Mouse (Mus musculus) liver, embryonic 13.5 days (tissue): ENCODE results near the gene Utp3. TPM values are rescaled to one million over a fixed set of nuclear protein-coding genes. Genes with fewer than 3 reads are reported as not detected.

Experiments used
- ATAC-seq: fragments of 200-750 bp; cut with Nextera tagmentation; 2 replicates; pipeline ENCODE4 v1.8.0; 2017; ENCODE audit warnings: low read depth, mild to moderate bottlenecking, moderate number of reproducible peaks, moderate library complexity
- DNase-seq: peaks from one replicate; pipeline ENCODE4 v3.0.0; 2022
- H3K27ac ChIP-seq: fragments of 300-500 bp; sonication (generic); 2 replicates; pipeline ENCODE4 v1.5.1; 2015; ENCODE audit warnings: moderate library complexity, mild to moderate bottlenecking, inconsistent platforms
- H3K27me3 ChIP-seq: fragments of 300-500 bp; sonication (generic); 2 replicates; pipeline ENCODE4 v1.6.1; 2015; ENCODE audit warnings: mild to moderate bottlenecking, inconsistent platforms
- H3K36me3 ChIP-seq: fragments of 300-500 bp; sonication (generic); 2 replicates; pipeline ENCODE4 v1.6.1; 2015; ENCODE audit warnings: mild to moderate bottlenecking, inconsistent platforms
- H3K4me1 ChIP-seq: fragments of 300-500 bp; sonication (generic); replicated peaks from 2 replicates; pipeline ENCODE4 v1.6.1; 2015; ENCODE audit warnings: inconsistent platforms
- H3K4me2 ChIP-seq: fragments of 300-500 bp; sonication (generic); 2 replicates; pipeline ENCODE4 v1.6.1; 2015; ENCODE audit warnings: inconsistent platforms, mild to moderate bottlenecking, moderate library complexity
- H3K4me3 ChIP-seq: fragments of 300-500 bp; sonication (generic); replicated peaks from 2 replicates; pipeline ENCODE4 v1.5.1; 2015; ENCODE audit warnings: mild to moderate bottlenecking, inconsistent platforms
- H3K9ac ChIP-seq: fragments of 300-500 bp; sonication (generic); 2 replicates; pipeline ENCODE4 v1.6.1; 2015; ENCODE audit warnings: mild to moderate bottlenecking, inconsistent platforms
- H3K9me3 ChIP-seq: fragments of 300-500 bp; sonication (generic); replicated peaks from 2 replicates; pipeline ENCODE4 v1.6.1; 2016; ENCODE audit warnings: inconsistent platforms
- WGBS: fragments of 180-500 bp; shearing (Covaris S2); methylation state at CpG from one replicate; pipeline ENCODE4 v1.1.7; 2015; ENCODE audit not compliant: insufficient replicate concordance; 5-methylcytosine and 5-hydroxymethylcytosine counted together
- polyA plus RNA-seq: library from polyadenylated mRNA; unstranded; fragments of >200 nt; fragmentation: Nextera tagmentation; extraction: Ambion mirVana; gene quantifications from 2 replicates; pipeline ENCODE4 v1.2.1, GENCODE M21; 2015

Gene Utp3
- polyA plus RNA-seq, 1 experiment from 2014 or later = 45.8 TPM

DNA sequence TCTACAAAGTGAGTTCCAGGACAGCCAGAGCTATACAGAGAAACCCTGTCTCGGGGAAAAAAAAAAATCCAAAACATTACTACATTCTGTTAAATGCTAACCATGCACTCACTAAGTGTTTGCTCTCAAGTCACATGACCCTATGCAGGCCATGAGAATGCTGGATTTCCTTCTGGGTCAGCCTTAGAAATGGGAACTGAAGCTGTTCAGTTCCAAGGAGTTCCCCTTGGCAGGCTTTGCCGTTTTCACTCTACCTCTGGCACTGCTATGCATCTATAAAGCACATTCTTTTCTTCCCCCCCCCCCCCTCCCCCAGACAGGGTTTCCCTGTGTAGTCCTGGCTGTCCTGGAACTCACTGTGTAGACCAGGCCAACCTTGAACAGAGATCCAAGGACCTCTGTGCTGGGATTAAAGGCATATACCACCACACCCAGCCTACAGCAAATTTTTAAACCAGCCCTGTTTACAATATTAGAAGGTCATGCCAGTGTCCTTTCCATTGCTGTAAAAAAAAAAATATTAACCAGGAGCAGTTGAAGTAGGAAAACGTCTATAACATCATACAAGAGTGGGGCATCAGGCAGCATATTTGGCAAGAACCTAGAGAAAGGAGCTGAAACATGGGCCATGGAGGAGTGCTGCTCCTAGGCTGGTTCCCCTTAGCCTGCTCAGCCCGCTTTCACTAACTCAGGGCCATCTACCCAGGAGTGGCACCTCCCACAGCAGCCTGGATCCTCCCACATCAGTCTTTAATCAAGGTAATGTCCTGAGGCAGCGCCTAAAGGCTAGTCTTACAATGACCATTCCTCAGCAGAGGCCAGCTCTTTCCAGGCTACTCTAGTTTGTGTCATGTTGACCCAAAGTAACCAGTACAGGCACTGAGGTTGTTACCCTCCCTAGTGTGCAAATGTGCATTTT lies 41.5 kb downstream of the Utp3 start:
- Histone ChIP-seq H3K4me2 (0 out of 2 replicates have a peak overlapping the region, but pooled peaks have one; percentile 8), H3K4me1 (peaks cover 24% of the 10 kb centered on the region), H3K27me3 (no peaks in the 10 kb centered on the region), H3K27ac (no peak overlapping the region), H3K9me3 (no peaks in the 10 kb centered on the region), H3K9ac (no peak overlapping the region), H3K36me3 (no peaks in the 10 kb centered on the region), H3K4me3 (no peak overlapping the region)
- ATAC-seq (no peak), DNase-seq (no peak)
- 48% methylated on average over 5 of the region's 5 CpGs for WGBS

DNA sequence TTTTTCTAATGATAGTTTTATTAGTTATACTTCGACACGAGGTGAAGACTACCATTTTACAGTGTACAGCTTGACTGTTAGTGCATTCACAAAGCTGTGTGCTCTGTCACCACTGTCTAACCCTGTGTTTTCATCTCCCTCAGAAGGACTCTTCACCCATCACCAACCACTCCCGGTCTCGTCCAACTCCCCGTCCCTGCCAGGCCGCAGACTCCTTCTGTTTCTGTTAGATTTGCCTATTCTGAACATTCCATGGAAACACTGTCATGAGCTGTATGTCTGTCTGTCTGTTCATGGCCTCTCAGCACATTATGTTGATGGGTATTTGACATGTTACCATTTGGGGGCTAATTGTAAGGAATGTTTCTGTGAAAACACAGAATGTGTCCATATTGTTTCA lies 44.7 kb downstream of the Utp3 start:
- H3K4me2 ChIP-seq = no peak overlapping the region
- no peak overlapping the region for H3K27ac ChIP-seq
- H3K9ac ChIP-seq = no peak overlapping the region
- WGBS = 81% methylated on average over 6 of the region's 6 CpGs
- H3K27me3 ChIP-seq = no peaks in the 10 kb centered on the region
- peaks cover 17% of the 10 kb centered on the region for H3K4me1 ChIP-seq
- DNase-seq (no peak), ATAC-seq (no peak)
- H3K4me3 ChIP-seq = no peak overlapping the region
- no peaks in the 10 kb centered on the region for H3K36me3 ChIP-seq
- no peaks in the 10 kb centered on the region for H3K9me3 ChIP-seq

GRCm38 (mm10) chr5:88602030-88602429 lies 47.8 kb downstream of the Utp3 start:
- Histone ChIP-seq H3K36me3 (no peaks in the 10 kb centered on the region), H3K27ac (no peak overlapping the region), H3K4me3 (no peak overlapping the region), H3K9ac (no peak overlapping the region), H3K27me3 (no peaks in the 10 kb centered on the region), H3K4me1 (no peaks in the 10 kb centered on the region), H3K4me2 (no peak overlapping the region), H3K9me3 (no peaks in the 10 kb centered on the region)
- WGBS = 67% methylated on average over 2 of the region's 2 CpGs
- DNase-seq (no peak), ATAC-seq (no peak)

DNA sequence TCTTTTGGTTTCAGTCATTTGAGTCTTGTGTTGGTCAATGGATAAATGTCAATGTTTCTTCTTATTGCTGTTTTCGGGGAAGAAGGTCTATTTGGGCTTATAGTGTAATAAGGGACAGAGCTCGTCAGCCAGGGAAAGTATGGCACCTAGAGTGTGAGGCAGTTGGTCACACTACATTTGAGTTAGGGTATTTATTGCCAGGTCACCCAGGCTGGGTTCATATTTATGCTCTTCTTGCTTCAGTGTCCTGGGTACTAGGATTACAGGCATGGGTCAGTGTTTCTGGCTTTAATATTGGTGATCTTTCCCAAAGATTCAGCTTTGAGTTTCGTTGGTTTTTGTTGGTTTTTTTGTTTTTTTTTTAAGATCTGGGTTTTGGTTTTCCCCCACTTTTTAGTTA lies 48.5 kb downstream of the Utp3 start:
- DNase-seq (no peak), ATAC-seq (no peak)
- H3K36me3 ChIP-seq = no peaks in the 10 kb centered on the region
- H3K27me3 ChIP-seq = no peaks in the 10 kb centered on the region
- H3K9me3 ChIP-seq = no peaks in the 10 kb centered on the region
- no peak overlapping the region for H3K27ac ChIP-seq
- H3K9ac ChIP-seq = no peak overlapping the region
- H3K4me3 ChIP-seq = no peak overlapping the region
- 75% methylated on average over 3 of the region's 3 CpGs for WGBS
- H3K4me1 ChIP-seq = no peaks in the 10 kb centered on the region
- H3K4me2 ChIP-seq = no peak overlapping the region

- H3K4me1 ChIP-seq = no peaks in the 10 kb centered on the region
- 63% methylated on average over 3 of the region's 3 CpGs for WGBS
- ATAC-seq = no peak
These were observed 49.8 kb downstream of the Utp3 start for GRCm38 (mm10) chr5:88604046-88604445.

DNA sequence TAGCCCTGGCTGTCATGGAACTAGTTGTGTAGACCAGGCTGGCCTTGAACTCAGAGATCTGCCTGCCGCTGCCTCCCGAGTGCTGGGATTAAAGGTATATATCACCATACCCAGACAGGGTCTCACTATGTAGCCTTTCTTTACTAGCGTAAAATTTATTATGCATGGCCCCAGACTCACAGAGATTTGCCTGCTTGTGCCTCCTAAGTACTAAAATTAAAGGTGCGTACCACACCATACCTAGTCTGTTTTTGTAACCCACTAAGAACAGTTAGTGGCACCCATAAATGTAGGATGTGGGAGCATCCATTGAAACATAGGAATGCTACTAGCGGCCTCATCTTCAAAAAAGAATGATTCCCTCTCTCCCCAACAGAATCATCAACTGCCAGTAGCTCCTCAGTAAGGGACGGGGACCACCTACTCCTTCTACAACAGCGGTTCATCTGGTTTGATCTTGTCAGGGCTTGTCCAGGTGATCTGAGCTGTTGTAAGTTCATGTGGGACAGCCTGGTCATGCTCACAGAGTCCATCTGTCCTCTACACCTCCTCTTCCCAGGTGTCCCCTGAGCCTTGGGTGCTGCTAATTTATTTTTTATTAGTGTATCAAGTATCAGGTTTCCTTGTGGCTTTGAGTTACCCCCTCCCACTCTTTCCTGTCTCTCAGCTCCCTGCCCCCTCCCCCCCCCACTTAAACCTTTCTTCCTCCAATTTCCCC lies 50.5 kb downstream of the Utp3 start:
- Histone ChIP-seq H3K36me3 (no peaks in the 10 kb centered on the region), H3K27ac (no peak overlapping the region), H3K27me3 (no peaks in the 10 kb centered on the region), H3K4me2 (no peak overlapping the region), H3K4me3 (no peak overlapping the region), H3K9me3 (no peaks in the 10 kb centered on the region), H3K4me1 (no peaks in the 10 kb centered on the region), H3K9ac (no peak overlapping the region)
- 83% methylated on average over 7 of the region's 7 CpGs for WGBS
- ATAC-seq (no peak), DNase-seq (no peak)

More at GRCm38 (mm10) chr5:88604046-88604445, 49.8 kb downstream of the Utp3 start:
- no peaks in the 10 kb centered on the region for H3K9me3 ChIP-seq
- H3K27ac ChIP-seq = no peak overlapping the region
- H3K4me2 ChIP-seq = no peak overlapping the region
- H3K27me3 ChIP-seq = no peaks in the 10 kb centered on the region
- DNase-seq = no peak
- no peak overlapping the region for H3K4me3 ChIP-seq
- H3K36me3 ChIP-seq = no peaks in the 10 kb centered on the region
- H3K9ac ChIP-seq = no peak overlapping the region

Other genes starting within 250 kb of the Utp3 start
- not detected in 2 replicates for gene Prol1, start 237.2 kb upstream of the Utp3 start, polyA plus RNA-seq
- not detected in 2 replicates for gene Amtn, start 178.4 kb upstream of the Utp3 start, polyA plus RNA-seq
- not detected in 2 replicates for gene Ambn, start 98.5 kb upstream of the Utp3 start, polyA plus RNA-seq
- not detected in 2 replicates for gene Enam, start 66.5 kb upstream of the Utp3 start, polyA plus RNA-seq
- 0.15 and 0.38 TPM in 2 replicates for gene Jchain, start 26.6 kb upstream of the Utp3 start, polyA plus RNA-seq
- 3.7 and 4.5 TPM in 2 replicates for gene Rufy3, start 10.6 kb downstream of the Utp3 start, polyA plus RNA-seq
- 29.5 and 30.7 TPM in 2 replicates for gene Grsf1, start 121.7 kb downstream of the Utp3 start, polyA plus RNA-seq
- gene Mob1b, start 166.4 kb downstream of the Utp3 start, polyA plus RNA-seq = 8.8 and 11.4 TPM in 2 replicates
- 95.8 and 127 TPM in 2 replicates for gene Dck, start 210.5 kb downstream of the Utp3 start, polyA plus RNA-seq